Mouse (Mus musculus) neural tube, embryonic 12.5 days (tissue): ENCODE data around the gene Atp10b. TPM values are rescaled to one million over a fixed set of nuclear protein-coding genes. Genes with fewer than 3 reads are reported as not detected.

Experiments
- ATAC-seq: fragments of 200-750 bp; cut with Nextera tagmentation; 2 replicates; pipeline ENCODE4 v1.8.0; 2017; ENCODE audit warnings: low read depth, mild to moderate bottlenecking, moderate TSS enrichment, moderate library complexity; ENCODE audit not compliant: low FRiP score
- H3K27ac ChIP-seq: fragments of 300-500 bp; sonication (generic); 2 replicates; pipeline ENCODE4 v1.5.1; 2016
- H3K27me3 ChIP-seq: fragments of 300-500 bp; sonication (generic); replicated peaks from 2 replicates; pipeline ENCODE4 v1.6.1; 2016; ENCODE audit warnings: mild to moderate bottlenecking
- H3K36me3 ChIP-seq: fragments of 300-500 bp; sonication (generic); 2 replicates; pipeline ENCODE4 v1.6.1; 2016; ENCODE audit warnings: mild to moderate bottlenecking
- H3K4me1 ChIP-seq: fragments of 300-500 bp; sonication (generic); 2 replicates; pipeline ENCODE4 v1.6.1; 2016
- H3K4me2 ChIP-seq: fragments of 300-500 bp; sonication (generic); replicated peaks from 2 replicates; pipeline ENCODE4 v1.6.1; 2016; ENCODE audit warnings: mild to moderate bottlenecking
- H3K4me3 ChIP-seq: fragments of 300-500 bp; sonication (generic); 2 replicates; pipeline ENCODE4 v1.5.1; 2016
- H3K9ac ChIP-seq: fragments of 300-500 bp; sonication (generic); 2 replicates; pipeline ENCODE4 v1.6.1; 2016; ENCODE audit warnings: mild to moderate bottlenecking
- H3K9me3 ChIP-seq: fragments of 300-500 bp; sonication (generic); 2 replicates; pipeline ENCODE4 v1.6.1; 2016; ENCODE audit warnings: mild to moderate bottlenecking
- WGBS: fragments of 180-500 bp; shearing (Covaris S2); methylation state at CpG from one replicate; pipeline ENCODE4 v1.1.7; 2016; 5-methylcytosine and 5-hydroxymethylcytosine counted together
- polyA plus RNA-seq: library from polyadenylated mRNA; unstranded; fragments of >200 nt; fragmentation: Nextera tagmentation; extraction: Ambion mirVana; gene quantifications from 2 replicates; pipeline ENCODE4 v1.2.1, GENCODE M21; 2016

The Atp10b gene
- polyA plus RNA-seq, 1 experiment from 2014 or later, result 0.67 TPM

DNA sequence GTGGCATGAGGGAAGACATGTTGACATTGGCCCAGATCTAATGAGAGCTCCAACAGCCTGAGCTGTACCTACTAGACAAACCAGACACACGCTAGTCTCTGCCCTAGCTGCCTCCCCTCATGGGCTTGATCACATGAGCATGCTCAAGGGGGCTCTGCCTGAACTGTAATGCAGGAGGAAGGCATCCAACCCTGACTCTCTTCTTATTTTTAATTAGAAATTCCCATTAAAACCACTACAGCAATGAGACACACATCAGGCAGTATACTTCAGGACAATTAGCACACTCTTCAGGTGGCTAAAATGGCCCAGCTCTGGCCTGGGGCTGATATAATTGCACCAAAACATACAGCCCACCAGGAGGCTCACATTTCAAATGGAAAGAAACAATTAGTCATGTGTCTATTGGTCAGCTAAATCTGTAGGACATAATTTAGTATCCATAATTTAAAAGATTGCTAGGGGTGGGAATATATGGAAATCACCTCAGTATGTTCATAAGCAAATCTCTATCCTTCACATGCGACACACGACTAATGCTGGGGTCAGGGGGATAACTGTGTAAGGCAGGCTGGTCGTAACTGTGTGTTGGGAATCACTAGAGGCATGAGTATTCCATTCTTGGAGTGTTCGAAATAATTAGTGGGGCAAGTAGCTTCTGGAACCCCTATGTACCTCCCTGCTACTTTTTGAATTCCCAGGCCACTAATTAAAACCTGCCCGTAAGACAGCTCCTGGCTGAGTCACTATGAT, 120.0 kb downstream of the Atp10b start:
- no peaks in the 10 kb centered on the region for H3K36me3 ChIP-seq
- H3K27me3 ChIP-seq, result no peaks in the 10 kb centered on the region
- no peaks in the 10 kb centered on the region for H3K9me3 ChIP-seq
- H3K9ac ChIP-seq, result no peak overlapping the region
- 0 out of 2 replicates have a peak overlapping the region, but pooled peaks have one; percentile 15 for H3K4me2 ChIP-seq
- WGBS, result 68% methylated on average over 6 of the region's 6 CpGs
- H3K4me3 ChIP-seq, result no peak overlapping the region
- ATAC-seq, result peak; percentile 75
- no peaks in the 10 kb centered on the region for H3K4me1 ChIP-seq
- H3K27ac ChIP-seq, result no peak overlapping the region

DNA sequence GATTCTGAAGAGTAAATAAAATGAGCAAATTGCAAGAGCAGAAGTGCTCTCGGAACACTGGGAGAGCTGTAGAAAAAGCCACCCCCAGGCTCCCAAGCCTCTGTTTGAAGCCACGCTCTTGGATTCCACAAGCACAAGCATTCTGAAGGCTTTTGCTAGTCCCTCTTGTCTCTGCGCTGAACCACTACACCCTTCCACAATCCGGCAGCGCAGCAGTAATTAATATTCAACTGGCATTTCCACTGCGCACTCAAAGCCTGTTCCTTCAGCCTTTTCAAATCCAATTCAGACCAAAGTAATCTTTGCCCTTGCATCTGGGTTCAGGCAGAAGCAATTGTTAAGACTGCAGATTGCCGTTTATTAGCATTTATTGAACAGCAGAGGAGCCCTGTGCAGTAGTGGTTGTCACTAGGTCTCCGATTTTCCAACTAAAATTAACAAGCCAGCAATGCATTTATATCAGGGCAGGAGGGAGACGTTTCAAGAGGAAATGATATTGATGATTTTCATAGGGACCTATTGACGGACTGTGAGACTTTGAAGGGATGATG, 120.7 kb downstream of the Atp10b start:
- Histone ChIP-seq H3K9ac (no peak overlapping the region), H3K9me3 (no peaks in the 10 kb centered on the region), H3K27ac (no peak overlapping the region), H3K4me2 (0 out of 2 replicates have a peak overlapping the region, but pooled peaks have one; percentile 15), H3K4me1 (no peaks in the 10 kb centered on the region), H3K4me3 (no peak overlapping the region), H3K27me3 (no peaks in the 10 kb centered on the region), H3K36me3 (no peaks in the 10 kb centered on the region)
- ATAC-seq, result peak; percentile 48; the same call in 1 of the 2 replicates
- WGBS, result 68% methylated on average over 10 of the region's 10 CpGs

DNA sequence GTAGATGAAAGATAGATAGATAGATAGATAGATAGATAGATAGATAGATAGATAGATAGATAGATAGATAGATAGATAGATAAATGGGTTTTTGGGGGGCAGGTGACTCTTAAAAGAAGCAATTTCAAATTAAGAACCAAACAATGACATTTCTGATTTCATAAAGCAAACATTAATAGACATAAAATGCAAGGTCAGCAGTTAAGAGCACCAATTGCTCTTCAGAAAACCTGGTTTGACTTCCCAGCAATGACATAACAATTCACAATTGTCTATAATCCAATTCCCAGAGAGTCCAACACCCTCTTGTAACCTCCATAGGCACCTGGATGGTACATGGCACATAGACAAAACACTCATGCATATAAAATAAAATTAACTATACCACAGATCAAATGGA, 124.2 kb downstream of the Atp10b start:
- no peaks in the 10 kb centered on the region for H3K27me3 ChIP-seq
- ATAC-seq, result no peak
- no peaks in the 10 kb centered on the region for H3K4me1 ChIP-seq
- H3K4me3 ChIP-seq, result no peak overlapping the region
- H3K27ac ChIP-seq, result no peak overlapping the region
- no peaks in the 10 kb centered on the region for H3K36me3 ChIP-seq
- H3K4me2 ChIP-seq, result no peak overlapping the region
- no peaks in the 10 kb centered on the region for H3K9me3 ChIP-seq
- no peak overlapping the region for H3K9ac ChIP-seq

DNA sequence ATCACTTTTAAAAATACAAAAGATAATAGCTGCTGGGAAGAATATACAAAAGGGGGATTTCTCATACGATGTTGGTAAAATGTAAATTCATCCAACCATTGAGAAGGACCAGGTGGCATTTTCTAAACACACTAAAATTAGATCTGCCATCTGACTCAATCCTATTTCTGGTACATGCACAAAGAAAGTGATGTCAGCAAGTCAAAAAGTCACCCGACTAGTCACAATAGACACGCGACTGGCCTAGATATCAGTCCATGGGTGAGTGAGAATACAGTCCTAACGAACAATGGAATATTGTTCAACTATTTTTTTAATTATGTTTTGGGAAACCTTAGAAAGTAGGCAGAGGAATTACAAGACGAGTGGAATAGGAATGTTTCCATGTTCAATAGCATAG, 147.9 kb downstream of the Atp10b start:
- no peak overlapping the region for H3K27ac ChIP-seq
- WGBS, result 88% methylated on average over 6 of the region's 6 CpGs
- no peaks in the 10 kb centered on the region for H3K9me3 ChIP-seq
- H3K4me2 ChIP-seq, result no peak overlapping the region
- H3K9ac ChIP-seq, result no peak overlapping the region
- no peaks in the 10 kb centered on the region for H3K36me3 ChIP-seq
- no peaks in the 10 kb centered on the region for H3K4me1 ChIP-seq
- H3K27me3 ChIP-seq, result no peaks in the 10 kb centered on the region
- no peak for ATAC-seq
- no peak overlapping the region for H3K4me3 ChIP-seq

DNA sequence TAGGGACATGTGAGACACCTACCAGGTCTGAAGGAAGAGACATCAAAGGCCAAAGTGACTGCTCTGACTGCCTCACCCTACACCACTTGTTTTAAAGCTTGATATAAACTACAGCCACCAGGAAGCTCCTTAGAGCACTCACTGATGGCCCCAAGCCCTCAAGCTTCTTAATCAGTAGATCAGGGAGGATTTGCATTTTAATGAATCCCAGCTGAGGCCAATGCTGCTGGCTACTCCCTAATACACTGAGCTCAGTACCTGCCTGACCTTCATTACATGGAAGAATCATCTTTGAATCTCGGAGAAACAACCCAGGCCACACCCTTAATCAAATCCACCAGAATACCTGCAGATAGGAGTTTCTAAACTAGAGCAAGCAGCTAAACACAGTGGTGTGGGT, 161.3 kb downstream of the Atp10b start:
- 66% methylated on average over 1 of the region's 1 CpGs for WGBS
- Histone ChIP-seq H3K27me3 (no peaks in the 10 kb centered on the region), H3K27ac (no peak overlapping the region), H3K4me1 (no peaks in the 10 kb centered on the region), H3K36me3 (no peaks in the 10 kb centered on the region), H3K4me2 (no peak overlapping the region), H3K9ac (no peak overlapping the region), H3K4me3 (no peak overlapping the region), H3K9me3 (no peaks in the 10 kb centered on the region)
- ATAC-seq, result no peak

Other genes with a start within 250 kb of the Atp10b start
- gene Gm9972, start 114.1 kb upstream of the Atp10b start, polyA plus RNA-seq, result 0.13 TPM in 1 of 2 replicates, not detected in the other